Mouse (Mus musculus): Measurements from ENCODE around the gene Dus2. TPM values are rescaled to one million over a fixed set of nuclear protein-coding genes. Genes with fewer than 3 reads are reported as not detected.
"Not testable (repeated sequence)": the region's sequence is repeated elsewhere in the genome, so short reads cannot be mapped to it uniquely, and the experiment has no call there.

The Dus2 gene
- polyA plus RNA-seq, 1 experiment from 2014 or later: 23.2 TPM

GRCm38 (mm10) chr8:106011643-106011986, 20.5 kb downstream of the Dus2 start, which contains the start of gene Ddx28:
TSS of gene Ddx28 (minus strand) at chr8:106011882.
- Histone ChIP-seq H3K27ac (replicated peaks; ENCODE audit: low read depth, low read length) (peak within 1 kb of the TSS; percentile 79), H3K9me3 (ENCODE audit: control insufficient read depth, low read length) (no peaks in the 10 kb centered on the region), H3K27me3 (ENCODE audit: control insufficient read depth, insufficient read depth, low read length) (no peaks in the 10 kb centered on the region), H3K9ac (replicated peaks; ENCODE audit: low read length) (peak within 1 kb of the TSS; percentile 85), H3K36me3 (ENCODE audit: control insufficient read depth, insufficient read depth, low read length) (peaks cover 10% of the 10 kb centered on the region), H3K4me2 (ENCODE audit: low read length) (peak within 1 kb of the TSS; percentile 99), H3K4me1 (ENCODE audit: control insufficient read depth, insufficient read depth, low read length) (peaks cover 12% of the 10 kb centered on the region), H3K4me3 (replicated peaks; ENCODE audit: low read depth, low read length) (peak within 1 kb of the TSS; percentile 96)
- WGBS: 2% methylated on average over 6 of the region's 6 CpGs
- ATAC-seq (ENCODE audit: low FRiP score, low TSS enrichment) (peak; percentile 48; the same call in 1 of the 2 replicates), DNase-seq (no peak)

GRCm38 (mm10) chr8:106012203-106012602, 21.1 kb downstream of the Dus2 start:
- not testable (repeated sequence) for H3K9me3 ChIP-seq (ENCODE audit: control insufficient read depth, low read length); H3K9ac ChIP-seq (replicated peaks; ENCODE audit: low read length); DNase-seq; H3K27ac ChIP-seq (replicated peaks; ENCODE audit: low read depth, low read length); H3K27me3 ChIP-seq (ENCODE audit: control insufficient read depth, insufficient read depth, low read length); ATAC-seq (ENCODE audit: low FRiP score, low TSS enrichment)
- peak overlapping the region; percentile 99 for H3K4me2 ChIP-seq (ENCODE audit: low read length)
- WGBS: 86% methylated on average over 8 of the region's 8 CpGs
- H3K36me3 ChIP-seq (ENCODE audit: control insufficient read depth, insufficient read depth, low read length): peaks cover 16% of the 10 kb centered on the region
- H3K4me1 ChIP-seq (ENCODE audit: control insufficient read depth, insufficient read depth, low read length): peaks cover 12% of the 10 kb centered on the region
- peak overlapping the region; percentile 96 for H3K4me3 ChIP-seq (replicated peaks; ENCODE audit: low read depth, low read length)

DNA sequence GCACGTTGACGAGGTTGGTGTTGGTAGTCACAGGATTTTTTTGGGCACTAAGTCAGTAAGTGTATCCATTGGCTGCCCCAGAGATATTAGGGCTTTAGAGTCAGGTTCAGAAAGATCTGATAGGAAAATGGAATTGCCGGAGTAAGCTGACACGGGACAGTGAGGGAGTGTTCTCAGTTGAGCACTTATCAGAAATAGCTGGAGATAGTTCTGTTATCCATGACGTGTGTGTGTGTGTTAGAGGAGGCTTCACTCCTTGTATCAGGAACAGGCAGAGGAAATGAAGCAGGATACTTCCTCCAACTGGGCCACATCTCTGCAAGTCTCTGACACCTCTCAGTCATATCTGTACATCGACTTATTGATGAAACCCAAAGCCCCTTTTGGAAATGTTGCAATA, 25.1 kb downstream of the Dus2 start:
- H3K9me3 ChIP-seq (ENCODE audit: control insufficient read depth, low read length): no peaks in the 10 kb centered on the region
- ATAC-seq (ENCODE audit: low FRiP score, low TSS enrichment): no peak
- no peak overlapping the region for H3K4me3 ChIP-seq (replicated peaks; ENCODE audit: low read depth, low read length)
- H3K4me2 ChIP-seq (ENCODE audit: low read length): no peak overlapping the region
- H3K9ac ChIP-seq (replicated peaks; ENCODE audit: low read length): no peak overlapping the region
- no peak overlapping the region for H3K27ac ChIP-seq (replicated peaks; ENCODE audit: low read depth, low read length)
- WGBS: 95% methylated on average over 6 of the region's 6 CpGs
- no peak for DNase-seq
- H3K36me3 ChIP-seq (ENCODE audit: control insufficient read depth, insufficient read depth, low read length): peaks cover 28% of the 10 kb centered on the region
- 0 out of 2 replicates have a peak, but pooled peaks cover 5% of the 10 kb centered on the region for H3K4me1 ChIP-seq (ENCODE audit: control insufficient read depth, insufficient read depth, low read length)
- H3K27me3 ChIP-seq (ENCODE audit: control insufficient read depth, insufficient read depth, low read length): no peaks in the 10 kb centered on the region

DNA sequence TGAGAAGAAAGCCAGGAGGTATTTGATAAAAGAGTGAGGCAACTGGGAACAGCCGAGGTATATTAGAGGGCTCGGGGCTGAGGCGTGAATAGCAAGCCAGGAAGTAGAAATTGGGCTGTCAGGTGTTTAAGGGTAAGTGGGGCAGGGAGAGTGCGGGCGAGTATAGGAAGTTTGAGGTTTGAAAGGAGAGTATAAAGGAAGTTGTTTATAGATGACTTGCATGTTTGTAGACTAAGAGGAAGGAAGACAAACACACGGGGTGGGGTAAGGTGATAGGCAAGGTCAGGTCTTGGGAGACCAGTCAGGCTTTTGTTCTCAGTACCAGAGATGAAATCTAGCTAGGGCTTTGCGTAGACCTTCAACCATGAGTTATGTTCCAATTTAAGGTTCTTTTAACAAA, 26.0 kb downstream of the Dus2 start:
- no peak overlapping the region for H3K4me3 ChIP-seq (replicated peaks; ENCODE audit: low read depth, low read length)
- H3K9me3 ChIP-seq (ENCODE audit: control insufficient read depth, low read length): no peaks in the 10 kb centered on the region
- no peak overlapping the region for H3K4me2 ChIP-seq (ENCODE audit: low read length)
- peaks cover 28% of the 10 kb centered on the region for H3K36me3 ChIP-seq (ENCODE audit: control insufficient read depth, insufficient read depth, low read length)
- H3K4me1 ChIP-seq (ENCODE audit: control insufficient read depth, insufficient read depth, low read length): no peaks in the 10 kb centered on the region
- WGBS: 95% methylated on average over 7 of the region's 7 CpGs
- no peaks in the 10 kb centered on the region for H3K27me3 ChIP-seq (ENCODE audit: control insufficient read depth, insufficient read depth, low read length)
- no peak overlapping the region for H3K9ac ChIP-seq (replicated peaks; ENCODE audit: low read length)
- no peak overlapping the region for H3K27ac ChIP-seq (replicated peaks; ENCODE audit: low read depth, low read length)
- ATAC-seq (ENCODE audit: low FRiP score, low TSS enrichment) (no peak), DNase-seq (no peak)

DNA sequence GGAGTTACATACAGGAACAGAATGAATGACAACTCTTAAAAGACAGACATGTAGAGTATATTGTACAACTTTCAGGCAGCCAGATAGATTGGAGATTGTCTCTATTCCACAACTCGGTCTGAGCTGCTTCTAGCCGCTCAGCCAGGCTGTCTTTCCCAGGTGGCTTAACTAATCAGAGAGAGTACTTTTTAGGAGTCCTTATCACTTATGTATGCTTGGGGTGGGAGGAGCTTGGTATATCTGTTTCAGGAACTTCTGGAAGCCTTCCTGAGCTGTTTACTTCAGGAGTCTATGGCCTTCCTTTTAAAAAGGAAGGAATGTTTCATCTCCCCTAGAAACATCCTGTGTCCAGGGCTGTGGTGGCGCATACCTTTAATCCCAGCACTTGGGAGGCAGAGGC, 26.9 kb downstream of the Dus2 start:
- no peak overlapping the region for H3K9ac ChIP-seq (replicated peaks; ENCODE audit: low read length)
- WGBS: 96% methylated on average over 3 of the region's 3 CpGs
- ATAC-seq (ENCODE audit: low FRiP score, low TSS enrichment): no peak

DNA sequence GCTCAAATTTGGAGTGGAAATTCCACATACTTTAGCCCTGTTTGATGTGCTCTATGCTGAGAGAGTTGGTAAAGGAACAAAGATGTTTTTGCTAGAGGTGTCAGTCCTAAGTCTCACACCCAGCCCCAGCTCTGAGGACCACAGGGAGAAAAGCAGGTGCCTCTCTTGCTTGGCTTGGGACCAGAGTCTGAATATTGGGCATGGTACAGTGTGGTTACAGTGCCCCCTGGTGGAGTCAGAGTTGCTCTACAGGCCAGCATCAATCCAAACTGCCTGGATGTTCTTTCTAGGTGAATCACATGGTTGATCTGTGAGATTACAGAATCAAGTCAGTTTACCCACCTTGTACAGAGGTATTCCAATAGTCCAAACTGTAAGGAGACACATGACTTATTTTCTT, 31.3 kb downstream of the Dus2 start:
- no peak for ATAC-seq (ENCODE audit: low FRiP score, low TSS enrichment)
- Histone ChIP-seq H3K27ac (replicated peaks; ENCODE audit: low read depth, low read length) (no peak overlapping the region), H3K9ac (replicated peaks; ENCODE audit: low read length) (no peak overlapping the region), H3K9me3 (ENCODE audit: control insufficient read depth, low read length) (no peaks in the 10 kb centered on the region), H3K36me3 (ENCODE audit: control insufficient read depth, insufficient read depth, low read length) (peaks cover 29% of the 10 kb centered on the region; the same call in 1 of the 2 replicates), H3K4me3 (replicated peaks; ENCODE audit: low read depth, low read length) (no peak overlapping the region), H3K27me3 (ENCODE audit: control insufficient read depth, insufficient read depth, low read length) (no peaks in the 10 kb centered on the region), H3K4me1 (ENCODE audit: control insufficient read depth, insufficient read depth, low read length) (no peaks in the 10 kb centered on the region), H3K4me2 (ENCODE audit: low read length) (no peak overlapping the region)
- peak; percentile 91 for DNase-seq

More for the DNA sequence above, 26.9 kb downstream of the Dus2 start:
- Histone ChIP-seq H3K36me3 (ENCODE audit: control insufficient read depth, insufficient read depth, low read length) (peaks cover 28% of the 10 kb centered on the region), H3K27me3 (ENCODE audit: control insufficient read depth, insufficient read depth, low read length) (no peaks in the 10 kb centered on the region), H3K9me3 (ENCODE audit: control insufficient read depth, low read length) (no peaks in the 10 kb centered on the region), H3K4me3 (replicated peaks; ENCODE audit: low read depth, low read length) (no peak overlapping the region), H3K4me1 (ENCODE audit: control insufficient read depth, insufficient read depth, low read length) (no peaks in the 10 kb centered on the region), H3K27ac (replicated peaks; ENCODE audit: low read depth, low read length) (no peak overlapping the region), H3K4me2 (ENCODE audit: low read length) (no peak overlapping the region)
- no peak for DNase-seq

DNA sequence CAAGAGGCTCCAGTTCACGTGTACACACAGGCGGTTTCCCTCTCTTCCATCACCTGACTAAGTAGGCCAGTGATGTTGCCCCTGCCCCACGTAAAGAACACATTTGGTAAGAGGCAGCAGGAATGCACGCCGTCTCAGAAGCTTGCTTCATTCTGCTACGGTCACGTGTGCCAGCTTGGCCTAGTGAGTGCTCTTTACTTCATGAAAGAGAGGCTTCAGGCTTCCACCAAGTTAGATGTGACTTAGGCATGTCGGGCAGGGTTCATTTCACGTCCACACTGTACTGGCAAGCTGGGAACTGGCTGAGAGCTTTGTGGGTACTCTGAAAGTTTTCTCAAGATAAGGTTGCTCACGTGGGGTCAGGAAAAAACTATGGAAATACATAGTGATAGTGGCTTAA, 47.6 kb downstream of the Dus2 start:
- no peak for ATAC-seq (ENCODE audit: low FRiP score, low TSS enrichment)
- no peak overlapping the region for H3K4me3 ChIP-seq (replicated peaks; ENCODE audit: low read depth, low read length)
- 93% methylated on average over 10 of the region's 10 CpGs for WGBS
- H3K4me1 ChIP-seq (ENCODE audit: control insufficient read depth, insufficient read depth, low read length): no peaks in the 10 kb centered on the region
- H3K9me3 ChIP-seq (ENCODE audit: control insufficient read depth, low read length): no peaks in the 10 kb centered on the region
- no peak overlapping the region for H3K27ac ChIP-seq (replicated peaks; ENCODE audit: low read depth, low read length)
- H3K9ac ChIP-seq (replicated peaks; ENCODE audit: low read length): no peak overlapping the region
- no peak overlapping the region for H3K4me2 ChIP-seq (ENCODE audit: low read length)
- DNase-seq: no peak
- H3K27me3 ChIP-seq (ENCODE audit: control insufficient read depth, insufficient read depth, low read length): no peaks in the 10 kb centered on the region
- 0 out of 2 replicates have a peak, but pooled peaks cover 5% of the 10 kb centered on the region for H3K36me3 ChIP-seq (ENCODE audit: control insufficient read depth, insufficient read depth, low read length)

DNA sequence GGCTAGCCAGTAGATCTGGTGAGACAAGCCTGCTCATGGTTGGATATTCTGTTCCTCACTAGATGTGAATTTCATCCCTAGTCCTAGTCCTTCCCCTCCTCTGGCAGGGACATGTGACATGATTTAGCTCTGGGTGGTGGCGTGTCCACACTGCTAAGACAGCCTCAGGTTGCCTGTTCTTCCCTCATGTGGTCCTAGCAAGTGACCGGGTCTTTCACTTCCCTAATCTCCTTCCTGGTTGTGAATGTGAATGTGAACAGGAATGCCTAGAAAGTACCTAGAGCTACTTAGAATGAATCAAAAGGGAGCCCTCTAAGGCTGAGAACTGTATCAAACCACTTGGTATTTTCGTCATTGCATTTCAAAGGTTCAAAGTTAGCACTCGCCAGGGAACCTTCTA, 48.5 kb downstream of the Dus2 start:
- WGBS: 86% methylated on average over 4 of the region's 4 CpGs

GRCm38 (mm10) chr8:106040218-106040617, 49.1 kb downstream of the Dus2 start:
- no peak for ATAC-seq (ENCODE audit: low FRiP score, low TSS enrichment)
- Histone ChIP-seq H3K9me3 (ENCODE audit: control insufficient read depth, low read length) (no peaks in the 10 kb centered on the region), H3K36me3 (ENCODE audit: control insufficient read depth, insufficient read depth, low read length) (0 out of 2 replicates have a peak, but pooled peaks cover 7% of the 10 kb centered on the region), H3K27ac (replicated peaks; ENCODE audit: low read depth, low read length) (no peak overlapping the region), H3K4me3 (replicated peaks; ENCODE audit: low read depth, low read length) (no peak overlapping the region), H3K4me2 (ENCODE audit: low read length) (no peak overlapping the region), H3K9ac (replicated peaks; ENCODE audit: low read length) (no peak overlapping the region), H3K27me3 (ENCODE audit: control insufficient read depth, insufficient read depth, low read length) (no peaks in the 10 kb centered on the region), H3K4me1 (ENCODE audit: control insufficient read depth, insufficient read depth, low read length) (no peaks in the 10 kb centered on the region)
- whole genome bisulfite sequencing: 79% methylated on average over 4 of the region's 4 CpGs
- DNase-seq: no peak

More for the DNA sequence above, 48.5 kb downstream of the Dus2 start:
- ATAC-seq (ENCODE audit: low FRiP score, low TSS enrichment) (no peak), DNase-seq (no peak)
- Histone ChIP-seq H3K4me2 (ENCODE audit: low read length) (no peak overlapping the region), H3K4me1 (ENCODE audit: control insufficient read depth, insufficient read depth, low read length) (no peaks in the 10 kb centered on the region), H3K27me3 (ENCODE audit: control insufficient read depth, insufficient read depth, low read length) (no peaks in the 10 kb centered on the region), H3K9ac (replicated peaks; ENCODE audit: low read length) (no peak overlapping the region), H3K36me3 (ENCODE audit: control insufficient read depth, insufficient read depth, low read length) (0 out of 2 replicates have a peak, but pooled peaks cover 2% of the 10 kb centered on the region), H3K4me3 (replicated peaks; ENCODE audit: low read depth, low read length) (no peak overlapping the region), H3K9me3 (ENCODE audit: control insufficient read depth, low read length) (no peaks in the 10 kb centered on the region), H3K27ac (replicated peaks; ENCODE audit: low read depth, low read length) (no peak overlapping the region)

All from midbrain, embryonic 14.5 days (tissue).